Comparison of ENCODE assay signal across 7 mouse cellular contexts in the genomic region with DNA sequence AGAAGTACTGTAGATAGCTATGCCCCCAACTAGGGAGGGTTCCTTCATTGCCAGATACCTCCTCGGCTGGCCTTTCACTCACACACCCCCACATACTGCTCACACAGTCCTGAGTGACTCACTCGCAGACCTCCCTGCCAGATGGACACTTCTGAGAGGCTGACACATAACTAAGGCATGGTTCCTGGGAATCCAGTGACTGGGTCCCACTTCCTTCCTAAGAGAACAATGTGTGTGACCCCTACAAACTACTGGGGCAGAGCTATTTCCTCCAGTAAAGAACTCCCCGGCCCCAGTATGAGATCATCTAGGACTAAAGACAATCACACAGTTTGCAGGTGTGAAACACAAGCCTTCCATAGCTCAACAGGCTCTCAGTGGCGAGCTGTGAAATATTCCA.
A peak's percentile ranks its signal among the peaks of the same experiment; 100 is the strongest.
DNase-seq lines count a peak whose midpoint lies in the region; ATAC-seq and TF ChIP-seq lines count a peak whose summit lies in the region.

No protein-coding gene starts in this region.

- H3K9ac ChIP-seq in intestine, embryonic 14.5 days (ENCODE audit: low read length) = no peak overlapping the region

- DNase-seq in Muller cell, postnatal 12 days (ENCODE audit: inconsistent ontology term) = peak; percentile 92
- DNase-seq in brain, adult 2 months (ENCODE audit: low read depth, low spot score) = peak; percentile 70
- no peak for DNase-seq in intestine, embryonic 14.5 days (ENCODE audit: low spot score)
- DNase-seq in lung, adult 2 months = peak; percentile 54
- DNase-seq in spleen, adult 18-20 months = no peak
- no peak for DNase-seq in left cerebral cortex, adult 18-20 months (ENCODE audit: low spot score in 2 of 2)
- DNase-seq in thymus, postnatal 0 days (ENCODE audit: low spot score) = no peak

- no peaks in the 10 kb centered on the region for H3K27me3 ChIP-seq in intestine, embryonic 14.5 days (replicated peaks; ENCODE audit: control insufficient read depth, insufficient read depth, low read length)

- H3K9me3 ChIP-seq in intestine, embryonic 14.5 days (ENCODE audit: control insufficient read depth, low read length) = no peaks in the 10 kb centered on the region

- H3K4me3 ChIP-seq in intestine, embryonic 14.5 days (ENCODE audit: low read depth, low read length) = no peak overlapping the region
- no peak overlapping the region for H3K4me3 ChIP-seq in lung, adult 2 months (replicated peaks; ENCODE audit: extremely low read depth, low read depth, low read length)

- H3K36me3 ChIP-seq in intestine, embryonic 14.5 days (ENCODE audit: control insufficient read depth, insufficient read depth, low read length) = no peaks in the 10 kb centered on the region

- no peak overlapping the region for H3K4me2 ChIP-seq in intestine, embryonic 14.5 days (ENCODE audit: low read length)

- TF ChIP-seq CTCF in lung, adult 2 months (IDR thresholded peaks at IDR 0.05; ENCODE audit: insufficient read depth, low read length) = no peak

- H3K4me1 ChIP-seq in intestine, embryonic 14.5 days (replicated peaks; ENCODE audit: control insufficient read depth, insufficient read depth, low read length) = peaks cover 13% of the 10 kb centered on the region; the same call in 1 of the 2 replicates
- peaks cover 9% of the 10 kb centered on the region for H3K4me1 ChIP-seq in lung, adult 2 months (ENCODE audit: control insufficient read depth, insufficient read depth, low read length)

- no peak for TF ChIP-seq POLR2A in lung, adult 2 months (IDR thresholded peaks at IDR 0.05; ENCODE audit: borderline replicate concordance, extremely low read depth, low read depth, low read length)

- peak; percentile 63; the same call in 1 of the 2 replicates for ATAC-seq in intestine, embryonic 14.5 days (replicated peaks; ENCODE audit: low FRiP score, low TSS enrichment, low read depth)

- 45% methylated on average over 4 of the region's 4 CpGs for WGBS in intestine, embryonic 14.5 days
- 19% methylated on average over 4 of the region's 4 CpGs for WGBS in lung, adult 2 months

- no peak overlapping the region for H3K27ac ChIP-seq in intestine, embryonic 14.5 days (ENCODE audit: low read depth)

Comparison
In these comparisons a context has a peak if more than half of its experiments do, and no peak if none do; other contexts are left out.
1. DNase-seq: peak in Muller cell, postnatal 12 days (single experiment), brain, adult 2 months (single experiment) and lung, adult 2 months (single experiment); none in intestine, embryonic 14.5 days (single experiment), spleen, adult 18-20 months (0 of 2), left cerebral cortex, adult 18-20 months (0 of 2) and thymus, postnatal 0 days (single experiment).